Mouse (Mus musculus) gastrocnemius, postnatal 14 days (tissue): Measurements from ENCODE around the gene Wdr66. TPM values are rescaled to one million over a fixed set of nuclear protein-coding genes. Genes with fewer than 3 reads are reported as not detected.
A peak's percentile ranks its signal among the peaks of the same experiment; 100 is the strongest.

Experiments
- DNase-seq: peaks from one replicate; pipeline ENCODE4 v3.0.0; 2021; ENCODE audit warnings: mixed read lengths
- intact Hi-C: fragments of 180-260 bp; cut with DNase I; formaldehyde crosslinking; loops from one replicate; pipeline ENCODE4 v1.15.1; 2025; ENCODE audit warnings: low total_unique reads
- total RNA-seq, 2 experiments: library from RNA; stranded (reverse); gene quantifications; 2 replicates each; pipeline ENCODE4 v1.2.3; 2021

Wdr66 gene
- total RNA-seq, 2 experiments from 2014 or later: 2.0 to 2.2 TPM

GRCm38 (mm10) chr5:123307630-123308282, 55.9 kb downstream of the Wdr66 start:
- intact Hi-C loops: no loop called here
- no peak for DNase-seq

GRCm38 (mm10) chr5:123309816-123310215, 57.9 kb downstream of the Wdr66 start:
- DNase-seq: no peak

GRCm38 (mm10) chr5:123310221-123310620, 58.3 kb downstream of the Wdr66 start:
- intact Hi-C loops: no loop called here
- no peak for DNase-seq

More at GRCm38 (mm10) chr5:123309816-123310215, 57.9 kb downstream of the Wdr66 start:
- intact Hi-C loops: no loop called here

- intact Hi-C loops: no loop called here
- DNase-seq: no peak
Observed at GRCm38 (mm10) chr5:123313058-123313630, 61.2 kb downstream of the Wdr66 start.

GRCm38 (mm10) chr5:123313851-123314380, 62.0 kb downstream of the Wdr66 start:
- intact Hi-C loops: no loop called here

GRCm38 (mm10) chr5:123315219-123315866, 63.4 kb downstream of the Wdr66 start:
- intact Hi-C loops: no loop called here
- DNase-seq: peak; percentile 34

More at GRCm38 (mm10) chr5:123313851-123314380, 62.0 kb downstream of the Wdr66 start:
- no peak for DNase-seq

GRCm38 (mm10) chr5:123317992-123318391, 66.1 kb downstream of the Wdr66 start:
- intact Hi-C loops: no loop called here
- no peak for DNase-seq

GRCm38 (mm10) chr5:123320136-123320535, 68.2 kb downstream of the Wdr66 start:
- intact Hi-C loops: no loop called here
- no peak for DNase-seq

GRCm38 (mm10) chr5:123324242-123324641, 72.3 kb downstream of the Wdr66 start:
- DNase-seq: peak; percentile 49
- intact Hi-C loops: no loop called here

- intact Hi-C loops: no loop called here
Observed at GRCm38 (mm10) chr5:123326006-123326750, 74.3 kb downstream of the Wdr66 start.

GRCm38 (mm10) chr5:123326751-123327148, 74.8 kb downstream of the Wdr66 start:
- peak; percentile 50 for DNase-seq
- intact Hi-C loops: no loop called here

More at GRCm38 (mm10) chr5:123326006-123326750, 74.3 kb downstream of the Wdr66 start:
- peak; percentile 44 for DNase-seq

- intact Hi-C loops: no loop called here
- no peak for DNase-seq
Observed at GRCm38 (mm10) chr5:123327686-123328085, 75.8 kb downstream of the Wdr66 start.

- DNase-seq: no peak
- intact Hi-C loops: no loop called here
Observed at GRCm38 (mm10) chr5:123333566-123333965, 81.7 kb downstream of the Wdr66 start.

GRCm38 (mm10) chr5:123336205-123336961, 84.5 kb downstream of the Wdr66 start:
- no peak for DNase-seq

GRCm38 (mm10) chr5:123338463-123338862, 86.6 kb downstream of the Wdr66 start:
- intact Hi-C loops: no loop called here
- DNase-seq: no peak

More at GRCm38 (mm10) chr5:123336205-123336961, 84.5 kb downstream of the Wdr66 start:
- intact Hi-C loops: no loop called here

- intact Hi-C loops: no loop called here
Observed at GRCm38 (mm10) chr5:123343707-123344627, 92.1 kb downstream of the Wdr66 start, which contains the start of gene Bcl7a. Gene Bcl7a, plus strand, starts transcription at chr5:123343834.

GRCm38 (mm10) chr5:123344628-123344962, 92.7 kb downstream of the Wdr66 start:
- intact Hi-C loops: no loop called here
- DNase-seq: no peak

More at GRCm38 (mm10) chr5:123343707-123344627, 92.1 kb downstream of the Wdr66 start, which contains the start of gene Bcl7a:
- DNase-seq: peak; percentile 91
